Mouse (Mus musculus) liver, embryonic 14.5 days (tissue): ENCODE data around the gene Anpep.

Experiments used
- CTCF ChIP-seq: IDR thresholded peaks from 2 replicates; pipeline ENCODE4 v1.5.1; 2016; ENCODE audit warnings: antibody characterized with exemption, low read depth, control low read depth
- EP300 ChIP-seq: IDR thresholded peaks from 2 replicates; pipeline ENCODE4 v1.6.1; 2016; ENCODE audit warnings: antibody characterized with exemption, low read depth

GRCm38 (mm10) chr7:79819996-79820395 lies 40.9 kb downstream of the Anpep start:
- no peak for TF ChIP-seq CTCF
- no peak for TF ChIP-seq EP300
